Mouse (Mus musculus) adrenal gland, postnatal 36 days (tissue): ENCODE results near the gene Mrpl9. TPM values are rescaled to one million over a fixed set of nuclear protein-coding genes. Genes with fewer than 3 reads are reported as not detected.

ENCODE experiments used
- DNase-seq, 2 experiments: peaks; one replicate each; pipeline ENCODE4 v3.0.0; 2021; ENCODE audit warnings: mixed read lengths in 1 of 2
- total RNA-seq, 2 experiments: library from RNA; stranded (reverse); gene quantifications; 2 replicates each; pipeline ENCODE4 v1.2.3; 2021

The Mrpl9 gene
- total RNA-seq, 2 experiments from 2014 or later = 73.2 to 80.4 TPM

DNA sequence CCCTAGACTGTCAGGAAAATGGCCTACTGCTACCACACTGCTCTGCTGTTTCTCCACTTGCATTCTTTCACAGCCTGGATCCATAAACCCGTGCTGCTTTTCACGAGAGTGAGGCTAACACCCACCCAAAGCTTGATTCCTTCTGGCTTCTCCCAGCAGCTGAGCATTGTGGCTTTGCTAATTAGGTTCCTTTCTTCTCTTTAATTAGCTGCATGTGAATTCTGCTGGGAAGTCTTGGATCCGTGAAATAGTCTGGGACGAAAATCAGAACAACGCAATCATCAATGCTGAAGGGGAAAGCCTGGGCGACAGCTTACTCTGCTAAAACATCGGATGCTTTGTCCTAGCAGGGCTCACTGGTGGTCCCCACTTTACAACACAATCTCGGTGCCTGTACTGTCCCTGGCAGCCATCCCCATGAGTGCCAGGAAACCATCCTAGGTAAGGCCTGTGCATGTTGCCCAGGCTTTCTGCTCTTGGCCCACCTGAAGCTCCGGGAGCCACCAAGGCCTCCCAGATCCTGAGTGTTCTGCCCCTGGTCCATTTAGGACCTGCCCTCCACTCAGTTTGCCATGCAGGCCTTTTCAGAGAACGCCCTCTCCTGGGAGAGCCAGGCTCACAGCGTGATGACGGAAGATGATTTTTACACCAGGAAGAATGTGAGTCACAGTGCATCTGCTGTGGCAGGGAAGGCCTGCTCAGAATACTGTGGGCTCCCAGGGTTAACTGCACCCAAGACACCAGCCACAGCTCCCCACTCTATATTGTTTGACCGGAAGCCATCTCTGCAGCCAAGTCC is 22.7 kb downstream of the Mrpl9 start:
- DNase-seq = no peak

DNA sequence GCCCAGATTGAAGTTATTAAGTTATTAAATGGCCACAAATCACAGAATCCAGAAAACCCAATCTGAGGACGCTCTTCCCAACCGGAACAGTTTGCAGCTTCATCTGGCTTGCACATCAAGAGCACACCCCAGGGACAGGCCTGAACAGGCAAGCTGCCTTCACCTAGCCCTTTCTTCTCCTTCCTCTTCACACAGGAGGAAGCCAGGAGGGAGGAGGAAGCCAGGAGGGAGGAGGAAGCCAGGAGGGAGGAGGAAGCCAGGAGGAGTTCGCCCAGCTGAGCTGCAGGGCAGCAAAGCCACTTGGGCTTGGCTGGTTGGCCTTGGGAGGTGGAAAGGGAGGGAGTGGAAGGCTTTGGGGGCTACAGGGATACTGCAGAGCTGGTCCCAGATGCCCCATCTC is 25.8 kb downstream of the Mrpl9 start:
- DNase-seq = no peak

DNA sequence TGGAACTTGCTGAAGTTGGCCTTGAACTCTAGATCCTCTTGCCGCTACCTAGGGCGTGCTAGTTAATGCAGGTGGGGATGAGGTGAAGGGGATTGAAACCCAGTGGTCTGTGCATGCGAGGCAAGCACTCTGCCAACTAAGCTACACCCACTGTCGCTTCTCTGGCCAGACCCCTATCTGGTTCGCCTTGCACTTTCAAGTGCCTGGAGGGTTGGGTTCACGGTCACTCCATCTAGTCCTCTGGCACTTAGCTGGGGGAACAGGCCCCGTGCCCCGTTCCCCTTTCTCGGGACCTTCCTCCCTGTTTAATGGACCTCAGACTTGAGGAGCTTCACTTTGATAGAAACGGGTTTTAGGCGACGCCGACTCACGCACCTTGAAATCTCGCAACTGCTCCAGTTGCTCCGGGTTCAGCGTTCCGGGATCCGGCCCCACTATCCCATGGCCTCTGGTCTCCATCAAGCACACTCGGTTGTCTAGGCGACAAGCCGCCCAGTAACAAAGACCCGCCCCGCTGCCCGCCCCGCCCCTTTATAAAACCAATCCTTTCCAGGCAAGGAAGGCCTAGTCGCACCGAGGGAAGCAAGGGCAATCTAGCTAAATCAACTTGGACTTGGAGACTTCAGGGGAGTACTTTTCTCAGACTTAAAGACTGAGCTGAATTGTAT is 29.5 kb downstream of the Mrpl9 start:
- peak; percentile 37 to 58 for DNase-seq

DNA sequence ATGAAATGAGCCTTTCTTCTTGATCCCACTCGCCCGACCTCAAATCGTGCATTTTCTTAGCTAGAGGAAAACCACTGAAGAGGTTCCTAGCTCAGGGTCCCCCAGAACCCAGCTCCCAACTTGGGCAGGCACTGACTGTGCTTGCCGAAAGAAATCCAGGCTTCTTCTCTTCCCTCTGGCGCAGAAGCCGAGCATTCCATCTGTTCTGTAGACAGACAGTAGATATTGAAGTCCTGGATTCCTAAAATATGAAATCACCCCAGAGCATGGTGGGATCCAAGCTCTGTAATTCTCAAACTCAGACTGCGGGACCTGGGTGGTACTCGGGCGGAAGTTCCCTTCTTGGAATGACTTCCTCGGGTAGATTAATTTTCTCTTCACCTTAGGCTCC is 30.0 kb downstream of the Mrpl9 start:
- no peak for DNase-seq

- no peak for DNase-seq
Observed at GRCm38 (mm10) chr3:94473567-94474232, 30.6 kb downstream of the Mrpl9 start.

- DNase-seq = no peak
Observed at GRCm38 (mm10) chr3:94476301-94477035, 33.4 kb downstream of the Mrpl9 start.

DNA sequence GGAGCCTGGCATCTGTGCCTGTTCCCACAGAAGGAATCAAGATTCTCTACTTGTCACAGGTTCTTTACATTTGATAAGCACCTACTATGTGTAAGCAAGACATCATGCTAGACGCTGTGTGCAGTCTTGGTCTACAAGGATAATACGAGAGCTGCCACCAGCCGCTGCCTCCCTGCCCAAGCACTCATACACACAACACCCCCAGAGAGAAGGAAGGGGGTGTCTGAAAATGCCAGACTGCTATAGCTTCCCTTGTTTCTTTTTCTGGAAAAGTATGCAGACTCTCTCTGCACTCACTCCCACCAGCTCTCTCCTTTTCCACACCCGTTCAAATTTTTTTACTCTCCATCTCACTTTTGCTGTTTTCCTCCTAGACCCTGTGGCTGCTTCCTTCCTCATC is 34.3 kb downstream of the Mrpl9 start:
- DNase-seq = no peak

DNA sequence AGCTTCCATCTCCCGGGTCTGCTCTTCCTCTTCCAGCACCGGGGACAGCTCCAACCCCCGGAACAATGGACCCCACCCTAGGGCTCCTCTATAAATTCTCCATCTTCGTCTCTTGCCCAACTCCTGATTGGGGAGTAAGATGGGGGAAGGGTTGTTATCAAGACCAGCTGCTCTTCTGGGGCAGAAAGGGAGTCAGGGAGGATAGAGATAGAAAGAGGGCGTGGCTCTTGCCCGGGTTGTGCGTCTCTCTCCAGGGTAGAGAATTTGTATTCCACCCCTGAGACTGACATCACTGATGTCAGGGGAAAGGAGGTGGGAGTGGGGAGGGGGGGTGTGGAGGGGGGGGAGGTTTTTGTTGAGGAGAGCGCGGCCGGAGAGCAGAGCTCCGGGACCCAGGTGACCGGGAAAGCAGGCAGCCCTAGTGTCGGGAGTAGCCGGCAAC is 34.9 kb downstream of the Mrpl9 start, which contains the start of gene Celf3:
Gene Celf3, plus strand, starts transcription at position 315 of the 442 bp plus-strand sequence.
- no peak for DNase-seq

DNA sequence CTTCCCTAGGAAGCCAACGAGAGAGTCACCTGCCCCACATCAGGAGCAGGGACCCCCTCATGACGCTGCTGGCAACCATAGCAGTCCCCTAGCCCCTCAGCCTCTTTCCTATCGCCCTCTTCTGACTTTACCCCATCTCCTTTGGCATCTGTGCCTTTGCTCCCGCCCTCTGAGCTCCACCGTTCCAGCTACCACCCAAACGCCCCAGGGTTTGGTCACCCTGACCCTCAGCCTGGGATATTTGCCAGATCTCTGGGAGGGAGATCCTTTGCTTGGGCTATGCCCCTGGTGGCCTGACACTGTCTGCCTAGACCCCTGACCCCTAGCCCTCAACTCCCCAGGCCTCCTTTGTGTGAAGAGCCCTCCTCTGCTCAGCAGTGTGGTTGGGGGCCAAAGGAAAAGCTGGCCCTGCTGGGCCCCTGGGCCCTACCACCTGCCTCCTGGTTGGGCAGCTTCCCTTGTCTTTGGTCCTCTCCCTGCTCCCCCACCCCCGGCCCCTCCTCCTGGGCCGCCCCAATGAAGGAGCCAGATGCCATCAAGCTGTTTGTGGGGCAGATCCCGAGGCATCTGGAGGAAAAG is 35.6 kb downstream of the Mrpl9 start:
- no peak for DNase-seq

DNA sequence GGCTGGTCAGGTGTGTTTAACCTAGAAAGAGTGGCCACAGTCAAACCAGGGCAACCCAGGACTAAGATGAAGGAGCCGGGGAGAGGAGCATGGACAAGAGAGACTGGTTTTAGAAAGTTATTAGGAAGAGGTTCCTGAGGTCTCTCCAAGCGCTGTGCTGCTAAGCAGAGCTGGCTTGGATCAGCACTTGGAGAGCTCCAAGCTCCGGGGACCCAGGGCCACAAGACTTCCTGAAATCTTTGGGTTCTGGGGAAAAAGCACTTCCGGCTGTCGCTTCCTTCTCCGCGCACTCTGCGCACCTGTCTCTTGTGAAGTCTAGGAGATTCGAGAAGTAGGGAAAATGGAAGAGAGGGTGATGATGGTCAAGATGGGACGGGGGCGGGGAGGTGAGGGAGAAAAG is 36.4 kb downstream of the Mrpl9 start:
- DNase-seq = peak; percentile 30 to 36

DNA sequence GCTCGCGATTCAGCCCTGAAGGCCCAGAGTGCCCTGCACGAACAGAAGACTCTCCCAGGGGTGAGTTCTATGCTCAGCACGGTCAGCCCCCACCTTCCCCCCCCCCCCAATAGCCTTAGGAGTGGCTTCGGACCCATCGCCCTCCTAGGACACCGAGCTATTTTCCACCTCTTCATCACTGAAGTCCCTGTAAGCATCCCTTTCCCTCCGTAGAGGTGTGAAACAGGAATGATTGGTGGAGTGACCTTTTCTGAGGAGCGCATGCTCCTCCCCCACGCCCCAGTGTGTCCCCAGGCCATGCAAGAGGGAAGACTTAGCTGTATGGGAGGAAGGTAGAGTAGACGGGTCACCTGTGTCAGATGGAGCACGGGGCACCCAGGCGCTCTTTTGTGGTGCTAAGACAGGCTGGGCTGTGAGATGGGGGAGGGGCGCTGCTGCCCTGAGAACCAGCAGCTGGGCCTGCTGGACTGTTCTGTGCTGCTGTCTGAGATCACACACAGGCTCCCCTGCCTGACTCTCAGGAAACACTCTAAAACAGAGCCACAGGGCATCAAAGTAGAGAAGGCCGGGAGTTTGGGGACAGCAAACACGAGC is 37.3 kb downstream of the Mrpl9 start, which contains the start of gene Riiad1:
Gene Riiad1, minus strand, starts transcription at position 51 of the 594 bp plus-strand sequence.
- DNase-seq = no peak

- no peak for DNase-seq
Observed at GRCm38 (mm10) chr3:94481429-94481828, 38.3 kb downstream of the Mrpl9 start.

DNA sequence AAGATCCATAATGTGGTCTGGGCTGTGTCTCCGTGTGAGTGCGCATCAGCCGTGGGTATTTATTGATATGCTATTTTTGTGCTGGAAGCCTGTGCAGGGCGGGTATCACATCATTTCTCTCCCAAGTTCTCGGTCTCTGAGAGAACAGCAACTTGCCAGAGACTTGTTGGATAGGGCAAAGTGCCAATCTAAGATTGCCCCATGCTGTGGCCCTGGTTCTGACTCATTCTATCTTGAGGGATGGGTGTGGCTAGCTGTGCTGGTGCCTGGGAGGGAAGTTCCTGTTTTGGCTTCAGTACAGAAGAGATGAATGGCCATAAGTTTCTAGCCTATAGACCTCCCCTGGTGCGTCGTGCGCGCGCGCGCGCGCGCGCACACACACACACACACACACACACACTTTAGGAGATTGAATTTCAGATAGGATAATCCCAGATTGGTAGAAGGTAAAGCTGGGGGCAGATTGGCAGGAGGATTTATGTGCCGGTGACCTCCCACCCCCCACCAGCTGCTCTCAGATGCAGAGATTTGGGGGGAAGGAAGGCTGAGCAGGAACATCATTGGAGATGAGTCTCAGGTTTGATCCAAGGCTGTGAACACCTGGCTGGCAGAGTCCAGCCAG is 39.8 kb downstream of the Mrpl9 start:
- peak; percentile 41 to 47 for DNase-seq

- DNase-seq = peak; percentile 40 to 49
Observed at GRCm38 (mm10) chr3:94483790-94484439, 40.8 kb downstream of the Mrpl9 start.

DNA sequence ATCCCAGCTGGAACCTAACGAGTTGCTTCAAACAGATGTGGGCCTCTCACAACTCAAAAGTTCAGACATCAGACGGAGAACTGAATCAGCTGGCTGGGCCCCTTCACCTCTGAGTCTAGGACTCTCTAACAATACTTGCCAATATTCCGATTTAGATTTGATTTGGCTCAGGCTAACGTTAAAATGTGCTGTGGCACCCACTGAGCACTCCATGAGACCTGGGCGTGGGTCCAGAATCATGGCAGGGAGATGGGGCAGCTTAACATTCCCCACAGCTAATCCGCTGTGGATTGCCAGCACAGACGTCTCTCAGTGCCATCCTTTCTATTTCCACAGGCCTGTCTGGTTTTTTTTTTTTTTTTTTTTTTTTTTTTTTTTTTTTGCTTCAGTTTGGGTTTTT is 42.8 kb downstream of the Mrpl9 start:
- DNase-seq = no peak

- no peak for DNase-seq
Observed at GRCm38 (mm10) chr3:94487581-94487980, 44.5 kb downstream of the Mrpl9 start.

DNA sequence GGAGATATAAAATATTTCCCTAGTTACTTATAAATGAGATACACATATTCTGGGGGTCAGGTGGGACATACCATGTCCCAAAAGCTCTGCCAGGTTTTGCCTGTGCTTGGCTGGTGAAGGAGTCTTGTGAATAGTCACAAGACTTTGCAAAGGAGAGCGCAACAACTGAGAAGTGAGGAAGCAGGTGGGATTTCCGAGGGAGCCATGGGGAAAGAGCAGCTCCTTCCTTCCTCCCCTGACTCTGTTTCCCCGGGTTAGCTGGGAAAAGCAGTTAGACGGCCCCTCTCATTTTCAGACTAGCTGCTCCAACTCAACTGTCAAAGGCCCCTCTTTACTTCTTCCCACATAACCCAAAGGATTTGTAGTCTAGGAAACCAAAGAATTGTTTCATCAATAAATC is 54.0 kb downstream of the Mrpl9 start:
- DNase-seq = no peak
